Mouse (Mus musculus) CH12.LX (cell line): Measurements from ENCODE around the gene Ltv1.

ENCODE experiments used
- CTCF ChIP-seq, 2 experiments: IDR thresholded peaks in 1 of 2; conservative IDR thresholded peaks in 1 of 2; 2 replicates each; pipeline ENCODE4 v1.5.1; 2011 to 2012; ENCODE audit warnings: low read depth in 2 of 2, low read length in 2 of 2, improper control_type of control experiment in 1 of 2, inconsistent platforms in 1 of 2, mild to moderate bottlenecking in 1 of 2, moderate library complexity in 1 of 2
- ETS1 ChIP-seq: conservative IDR thresholded peaks from 2 replicates; pipeline ENCODE4 v1.6.1; 2012; ENCODE audit warnings: low read depth, mild to moderate bottlenecking, inconsistent platforms, low read length, improper control_type of control experiment, moderate library complexity
- KAT2A ChIP-seq: IDR thresholded peaks from 2 replicates; pipeline ENCODE4 v1.6.1; 2012; ENCODE audit warnings: low read length, improper control_type of control experiment, inconsistent platforms; ENCODE audit not compliant: insufficient replicate concordance
- MXI1 ChIP-seq: IDR thresholded peaks from 2 replicates; pipeline ENCODE4 v1.6.1; 2011; ENCODE audit warnings: mild to moderate bottlenecking, low read depth, low read length, improper control_type of control experiment
- POLR2A ChIP-seq: IDR thresholded peaks from 2 replicates; pipeline ENCODE4 v1.6.1; 2011; ENCODE audit warnings: low read depth, mild to moderate bottlenecking, improper control_type of control experiment, low read length
- RCOR1 ChIP-seq: conservative IDR thresholded peaks from 2 replicates; pipeline ENCODE4 v1.6.1; 2012; ENCODE audit warnings: low read depth, mild to moderate bottlenecking, inconsistent platforms, low read length, improper control_type of control experiment
- UBTF ChIP-seq: IDR thresholded peaks from 2 replicates; pipeline ENCODE4 v1.6.1; 2012; ENCODE audit warnings: low read depth, mild to moderate bottlenecking, inconsistent platforms, low read length, improper control_type of control experiment, moderate library complexity

GRCm38 (mm10) chr10:13220061-13220460 is 27.1 kb upstream of the Ltv1 start:
- TF ChIP-seq POLR2A (no peak), RCOR1 (no peak), KAT2A (no peak), MXI1 (no peak), UBTF (no peak), ETS1 (no peak), CTCF (conservative IDR thresholded peaks at IDR 0.05 in 1 of 2, IDR thresholded peaks at IDR 0.05 in 1 of 2; ENCODE audit: low read depth in 2 of 2, low read length in 2 of 2) (no peak)
